Mouse (Mus musculus) liver, embryonic 14.5 days (tissue): Measurements from ENCODE around the gene Rel.

Experiments
- CTCF ChIP-seq: IDR thresholded peaks from 2 replicates; pipeline ENCODE4 v1.5.1; 2016; ENCODE audit warnings: antibody characterized with exemption, low read depth, control low read depth
- EP300 ChIP-seq: IDR thresholded peaks from 2 replicates; pipeline ENCODE4 v1.6.1; 2016; ENCODE audit warnings: antibody characterized with exemption, low read depth

DNA sequence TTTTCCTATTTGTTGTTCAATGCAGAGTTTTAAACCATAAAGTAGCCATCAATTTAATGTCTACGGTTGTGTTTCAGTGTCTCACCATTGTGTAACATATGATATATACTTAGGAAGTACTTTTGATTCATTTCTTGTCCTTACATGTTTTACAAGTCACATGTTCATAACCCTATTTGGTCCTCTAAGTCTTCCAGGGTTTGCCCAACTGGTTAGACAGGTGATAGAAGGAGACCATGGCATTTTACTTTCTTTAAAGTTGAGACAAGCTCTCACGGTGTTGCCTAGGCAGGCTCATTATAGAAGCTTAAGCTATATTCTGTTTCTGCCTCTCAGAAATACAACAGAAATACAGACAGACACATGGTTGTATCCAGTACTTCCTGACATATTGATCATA is 44.9 kb downstream of the Rel start:
- no peak for TF ChIP-seq CTCF
- TF ChIP-seq EP300 = no peak
